Mouse (Mus musculus): ENCODE measurements around the gene Tmem177. TPM values are rescaled to one million over a fixed set of nuclear protein-coding genes. Genes with fewer than 3 reads are reported as not detected.

The Tmem177 gene
- total RNA-seq, 2 experiments from 2014 or later, result 5.2 to 5.4 TPM

GRCm38 (mm10) chr1:119892933-119893332 is 20.1 kb downstream of the Tmem177 start:
- ATAC-seq (replicated peaks; ENCODE audit: low FRiP score, low TSS enrichment, poor library complexity, severe bottlenecking), result no peak

- ATAC-seq (replicated peaks; ENCODE audit: low FRiP score, low TSS enrichment, poor library complexity, severe bottlenecking), result no peak
These were observed 21.1 kb downstream of the Tmem177 start for GRCm38 (mm10) chr1:119891865-119892264.

- ATAC-seq (replicated peaks; ENCODE audit: low FRiP score, low TSS enrichment, poor library complexity, severe bottlenecking), result no peak
These were observed 21.9 kb downstream of the Tmem177 start for GRCm38 (mm10) chr1:119891149-119891548.

- no peak for ATAC-seq (replicated peaks; ENCODE audit: low FRiP score, low TSS enrichment, poor library complexity, severe bottlenecking)
These were observed 23.7 kb downstream of the Tmem177 start for GRCm38 (mm10) chr1:119889347-119889746.

GRCm38 (mm10) chr1:119886320-119886719 is 26.7 kb downstream of the Tmem177 start:
- ATAC-seq (replicated peaks; ENCODE audit: low FRiP score, low TSS enrichment, poor library complexity, severe bottlenecking), result no peak

- ATAC-seq (replicated peaks; ENCODE audit: low FRiP score, low TSS enrichment, poor library complexity, severe bottlenecking), result no peak
These were observed 28.7 kb downstream of the Tmem177 start for GRCm38 (mm10) chr1:119884272-119884671.

- ATAC-seq (replicated peaks; ENCODE audit: low FRiP score, low TSS enrichment, poor library complexity, severe bottlenecking), result no peak
These were observed 34.1 kb downstream of the Tmem177 start for GRCm38 (mm10) chr1:119878909-119879308.

GRCm38 (mm10) chr1:119877469-119877868 is 35.5 kb downstream of the Tmem177 start:
- ATAC-seq (replicated peaks; ENCODE audit: low FRiP score, low TSS enrichment, poor library complexity, severe bottlenecking), result no peak

GRCm38 (mm10) chr1:119868395-119869161 is 44.4 kb downstream of the Tmem177 start:
- no peak for ATAC-seq (replicated peaks; ENCODE audit: low FRiP score, low TSS enrichment, poor library complexity, severe bottlenecking)

- no peak for ATAC-seq (replicated peaks; ENCODE audit: low FRiP score, low TSS enrichment, poor library complexity, severe bottlenecking)
These were observed 45.7 kb downstream of the Tmem177 start for GRCm38 (mm10) chr1:119867300-119867699.

GRCm38 (mm10) chr1:119865311-119865710 is 47.7 kb downstream of the Tmem177 start:
- no peak for ATAC-seq (replicated peaks; ENCODE audit: low FRiP score, low TSS enrichment, poor library complexity, severe bottlenecking)

GRCm38 (mm10) chr1:119863507-119864296 is 49.3 kb downstream of the Tmem177 start:
- no peak for ATAC-seq (replicated peaks; ENCODE audit: low FRiP score, low TSS enrichment, poor library complexity, severe bottlenecking)

GRCm38 (mm10) chr1:119859566-119859965 is 53.4 kb downstream of the Tmem177 start:
- no peak for ATAC-seq (replicated peaks; ENCODE audit: low FRiP score, low TSS enrichment, poor library complexity, severe bottlenecking)

Other genes with a start within 250 kb of the Tmem177 start
- gene Ptpn4, start 75.6 kb downstream of the Tmem177 start, total RNA-seq (2014; fragmentation: Nextera tagmentation), result 21.0 and 26.4 TPM in 2 replicates
- gene Ptpn4, start 75.6 kb downstream of the Tmem177 start, total RNA-seq (2017), result 10.1 and 13.9 TPM in 2 replicates
- not detected in 2 replicates for gene Cfap221, start 84.0 kb upstream of the Tmem177 start, total RNA-seq (2014; fragmentation: Nextera tagmentation)
- gene Cfap221, start 84.0 kb upstream of the Tmem177 start, total RNA-seq (2017), result not detected in 2 replicates
- gene Sctr, start 93.7 kb upstream of the Tmem177 start, total RNA-seq (2014; fragmentation: Nextera tagmentation), result not detected in 2 replicates
- gene Sctr, start 93.7 kb upstream of the Tmem177 start, total RNA-seq (2017), result not detected in 2 replicates
- gene Tmem37, start 160.9 kb upstream of the Tmem177 start, total RNA-seq (2014; fragmentation: Nextera tagmentation), result not detected in 2 replicates
- not detected in 2 replicates for gene Tmem37, start 160.9 kb upstream of the Tmem177 start, total RNA-seq (2017)
- gene Dbi, start 207.9 kb upstream of the Tmem177 start, total RNA-seq (2014; fragmentation: Nextera tagmentation), result 120 and 154 TPM in 2 replicates
- 135 and 188 TPM in 2 replicates for gene Dbi, start 207.9 kb upstream of the Tmem177 start, total RNA-seq (2017)
- 9.2 and 20.1 TPM in 2 replicates for gene 3110009E18Rik, start 208.0 kb upstream of the Tmem177 start, total RNA-seq (2014; fragmentation: Nextera tagmentation)
- gene 3110009E18Rik, start 208.0 kb upstream of the Tmem177 start, total RNA-seq (2017), result 1.7 and 11.7 TPM in 2 replicates